Mouse (Mus musculus) lung, adult 2 months (tissue): ENCODE results near the gene Svs1.

ENCODE experiments used
- CTCF ChIP-seq: fragments of 200-500 bp; IDR thresholded peaks from 2 replicates; pipeline ENCODE4 v1.5.1; 2011; ENCODE audit warnings: mild to moderate bottlenecking, low read length, control low read depth; ENCODE audit not compliant: insufficient read depth
- POLR2A ChIP-seq: fragments of 200-500 bp; IDR thresholded peaks from 2 replicates; pipeline ENCODE4 v1.6.1; 2011; ENCODE audit warnings: low read depth, mild to moderate bottlenecking, control low read depth, low read length, borderline replicate concordance; ENCODE audit errors: extremely low read depth

GRCm38 (mm10) chr6:48998186-48998585, 11.5 kb downstream of the Svs1 start:
- TF ChIP-seq CTCF: no peak
- no peak for TF ChIP-seq POLR2A
